Mouse (Mus musculus) limb, embryonic 15.5 days (tissue): Measurements from ENCODE around the gene Sppl3. TPM values are rescaled to one million over a fixed set of nuclear protein-coding genes. Genes with fewer than 3 reads are reported as not detected.
"Not testable (repeated sequence)": the region's sequence is repeated elsewhere in the genome, so short reads cannot be mapped to it uniquely, and the experiment has no call there.

Experiments
- ATAC-seq: fragments of 200-750 bp; cut with Nextera tagmentation; 2 replicates; pipeline ENCODE4 v1.8.0; 2017; ENCODE audit warnings: low read depth, moderate TSS enrichment; ENCODE audit not compliant: insufficient number of reproducible peaks, low FRiP score, low TSS enrichment
- H3K27ac ChIP-seq: fragments of 300-500 bp; sonication (generic); 2 replicates; pipeline ENCODE4 v1.5.1; 2015; ENCODE audit warnings: moderate library complexity, mild to moderate bottlenecking, inconsistent platforms
- H3K27me3 ChIP-seq: fragments of 300-500 bp; sonication (generic); 2 replicates; pipeline ENCODE4 v1.6.1; 2015; ENCODE audit warnings: inconsistent platforms
- H3K36me3 ChIP-seq: fragments of 300-500 bp; sonication (generic); 2 replicates; pipeline ENCODE4 v1.6.1; 2015; ENCODE audit warnings: inconsistent platforms
- H3K4me1 ChIP-seq: fragments of 300-500 bp; sonication (generic); 2 replicates; pipeline ENCODE4 v1.6.1; 2015; ENCODE audit warnings: inconsistent platforms
- H3K4me2 ChIP-seq: fragments of 300-500 bp; sonication (generic); 2 replicates; pipeline ENCODE4 v1.6.1; 2015; ENCODE audit warnings: mild to moderate bottlenecking, inconsistent platforms
- H3K4me3 ChIP-seq: fragments of 300-500 bp; sonication (generic); 2 replicates; pipeline ENCODE4 v1.5.1; 2015; ENCODE audit warnings: mild to moderate bottlenecking, inconsistent platforms
- H3K9ac ChIP-seq: fragments of 300-500 bp; sonication (generic); 2 replicates; pipeline ENCODE4 v1.6.1; 2015; ENCODE audit warnings: inconsistent platforms
- H3K9me3 ChIP-seq: fragments of 300-500 bp; sonication (generic); 2 replicates; pipeline ENCODE4 v1.6.1; 2016; ENCODE audit warnings: inconsistent platforms
- WGBS: fragments of 180-500 bp; shearing (Covaris S2); methylation state at CpG from one replicate; pipeline ENCODE4 v1.1.7; 2015; 5-methylcytosine and 5-hydroxymethylcytosine counted together
- polyA plus RNA-seq: library from polyadenylated mRNA; unstranded; fragments of >200 nt; fragmentation: Nextera tagmentation; extraction: Ambion mirVana; gene quantifications from 2 replicates; pipeline ENCODE4 v1.2.1, GENCODE M21; 2015

Gene Sppl3
- polyA plus RNA-seq, 1 experiment from 2014 or later = 19.9 TPM

- H3K36me3 ChIP-seq = peaks cover 83% of the 10 kb centered on the region
Measured at GRCm38 (mm10) chr5:115085675-115086074, 74.7 kb downstream of the Sppl3 start.

GRCm38 (mm10) chr5:115089592-115090268, 78.8 kb downstream of the Sppl3 start:
- 87% methylated on average over 5 of the region's 5 CpGs for WGBS
- Histone ChIP-seq H3K27ac (no peak overlapping the region), H3K9ac (no peak overlapping the region), H3K4me1 (no peaks in the 10 kb centered on the region), H3K4me2 (no peak overlapping the region), H3K4me3 (no peak overlapping the region), H3K27me3 (no peaks in the 10 kb centered on the region), H3K36me3 (peaks cover 79% of the 10 kb centered on the region), H3K9me3 (no peaks in the 10 kb centered on the region; the same call in 1 of the 2 replicates)
- no peak for ATAC-seq

More at GRCm38 (mm10) chr5:115085675-115086074, 74.7 kb downstream of the Sppl3 start:
- no peaks in the 10 kb centered on the region for H3K4me1 ChIP-seq
- no peaks in the 10 kb centered on the region; the same call in 1 of the 2 replicates for H3K9me3 ChIP-seq
- H3K9ac ChIP-seq = no peak overlapping the region
- no peak overlapping the region for H3K4me3 ChIP-seq
- H3K4me2 ChIP-seq = no peak overlapping the region
- no peak for ATAC-seq
- H3K27ac ChIP-seq = no peak overlapping the region
- H3K27me3 ChIP-seq = no peaks in the 10 kb centered on the region
- 95% methylated on average over 2 of the region's 2 CpGs for WGBS

GRCm38 (mm10) chr5:115091015-115091414, 80.1 kb downstream of the Sppl3 start:
- ATAC-seq = no peak
- no peak overlapping the region for H3K27ac ChIP-seq
- H3K36me3 ChIP-seq = peaks cover 84% of the 10 kb centered on the region

GRCm38 (mm10) chr5:115091776-115092175, 80.8 kb downstream of the Sppl3 start:
- Histone ChIP-seq H3K27ac (no peak overlapping the region), H3K4me3 (no peak overlapping the region), H3K27me3 (no peaks in the 10 kb centered on the region), H3K9me3 (no peaks in the 10 kb centered on the region; the same call in 1 of the 2 replicates), H3K4me1 (no peaks in the 10 kb centered on the region), H3K4me2 (no peak overlapping the region), H3K36me3 (peaks cover 84% of the 10 kb centered on the region), H3K9ac (no peak overlapping the region)
- ATAC-seq = no peak
- 72% methylated on average over 6 of the region's 6 CpGs for WGBS

More at GRCm38 (mm10) chr5:115091015-115091414, 80.1 kb downstream of the Sppl3 start:
- H3K9me3 ChIP-seq = no peaks in the 10 kb centered on the region; the same call in 1 of the 2 replicates
- H3K4me2 ChIP-seq = no peak overlapping the region
- no peak overlapping the region for H3K4me3 ChIP-seq
- WGBS = 56% methylated on average over 3 of the region's 3 CpGs
- no peak overlapping the region for H3K9ac ChIP-seq
- no peaks in the 10 kb centered on the region for H3K4me1 ChIP-seq
- H3K27me3 ChIP-seq = no peaks in the 10 kb centered on the region

GRCm38 (mm10) chr5:115098195-115098594, 87.3 kb downstream of the Sppl3 start, which contains the start of gene Gm10401:
Gene Gm10401, minus strand, starts transcription at chr5:115098295.
- Histone ChIP-seq H3K36me3 (peaks cover 67% of the 10 kb centered on the region), H3K9me3 (no peaks in the 10 kb centered on the region), H3K4me3 (no peak within 1 kb of the TSS), H3K4me1 (no peaks in the 10 kb centered on the region), H3K4me2 (no peak within 1 kb of the TSS), H3K9ac (no peak within 1 kb of the TSS), H3K27ac (no peak within 1 kb of the TSS), H3K27me3 (no peaks in the 10 kb centered on the region)
- ATAC-seq = no peak
- 96% methylated on average over 8 of the region's 8 CpGs for WGBS

- H3K36me3 ChIP-seq = peaks cover 64% of the 10 kb centered on the region
- no peak overlapping the region for H3K4me3 ChIP-seq
- no peak overlapping the region for H3K4me2 ChIP-seq
- H3K4me1 ChIP-seq = no peaks in the 10 kb centered on the region
- no peak overlapping the region for H3K27ac ChIP-seq
- no peaks in the 10 kb centered on the region for H3K9me3 ChIP-seq
- no peak for ATAC-seq
- no peaks in the 10 kb centered on the region for H3K27me3 ChIP-seq
- H3K9ac ChIP-seq = no peak overlapping the region
- 81% methylated on average over 5 of the region's 5 CpGs for WGBS
Measured at GRCm38 (mm10) chr5:115099530-115099929, 88.6 kb downstream of the Sppl3 start.

GRCm38 (mm10) chr5:115099991-115100390, 89.1 kb downstream of the Sppl3 start:
- H3K4me2 ChIP-seq = no peak overlapping the region
- peaks cover 59% of the 10 kb centered on the region for H3K36me3 ChIP-seq
- no peaks in the 10 kb centered on the region for H3K9me3 ChIP-seq
- no peaks in the 10 kb centered on the region for H3K27me3 ChIP-seq
- WGBS = 88% methylated on average over 9 of the region's 9 CpGs
- H3K9ac ChIP-seq = no peak overlapping the region
- H3K4me1 ChIP-seq = no peaks in the 10 kb centered on the region
- H3K27ac ChIP-seq = no peak overlapping the region
- no peak for ATAC-seq
- H3K4me3 ChIP-seq = no peak overlapping the region

GRCm38 (mm10) chr5:115100473-115100872, 89.5 kb downstream of the Sppl3 start:
- peaks cover 54% of the 10 kb centered on the region for H3K36me3 ChIP-seq
- no peak overlapping the region for H3K27ac ChIP-seq
- no peak; the same call in 1 of the 2 replicates for ATAC-seq
- no peak overlapping the region for H3K4me3 ChIP-seq
- H3K9ac ChIP-seq = no peak overlapping the region
- no peaks in the 10 kb centered on the region for H3K9me3 ChIP-seq
- H3K27me3 ChIP-seq = no peaks in the 10 kb centered on the region
- WGBS = 76% methylated on average over 6 of the region's 6 CpGs
- H3K4me2 ChIP-seq = no peak overlapping the region
- H3K4me1 ChIP-seq = no peaks in the 10 kb centered on the region

GRCm38 (mm10) chr5:115102231-115102630, 91.3 kb downstream of the Sppl3 start:
- 85% methylated on average over 2 of the region's 2 CpGs for WGBS
- Histone ChIP-seq H3K36me3 (peaks cover 37% of the 10 kb centered on the region), H3K4me2 (no peak overlapping the region)

GRCm38 (mm10) chr5:115103253-115103652, 92.3 kb downstream of the Sppl3 start:
- not testable (repeated sequence) for ATAC-seq, H3K27me3 ChIP-seq, H3K9ac ChIP-seq, H3K4me3 ChIP-seq, H3K9me3 ChIP-seq, H3K4me2 ChIP-seq, H3K4me1 ChIP-seq, H3K27ac ChIP-seq
- 96% methylated on average over 23 of the region's 23 CpGs for WGBS
- peaks cover 36% of the 10 kb centered on the region for H3K36me3 ChIP-seq

More at GRCm38 (mm10) chr5:115102231-115102630, 91.3 kb downstream of the Sppl3 start:
- no peak for ATAC-seq
- no peaks in the 10 kb centered on the region for H3K9me3 ChIP-seq
- no peak overlapping the region for H3K9ac ChIP-seq
- no peaks in the 10 kb centered on the region for H3K27me3 ChIP-seq
- no peak overlapping the region for H3K4me3 ChIP-seq
- H3K27ac ChIP-seq = no peak overlapping the region
- no peaks in the 10 kb centered on the region for H3K4me1 ChIP-seq

- no peaks in the 10 kb centered on the region for H3K9me3 ChIP-seq
- no peaks in the 10 kb centered on the region for H3K4me1 ChIP-seq
- no peak overlapping the region for H3K27ac ChIP-seq
- 89% methylated on average over 7 of the region's 8 CpGs for WGBS
- no peaks in the 10 kb centered on the region for H3K27me3 ChIP-seq
- no peak overlapping the region for H3K4me2 ChIP-seq
- no peak overlapping the region for H3K9ac ChIP-seq
- H3K36me3 ChIP-seq = peaks cover 61% of the 10 kb centered on the region
- no peak overlapping the region for H3K4me3 ChIP-seq
- no peak for ATAC-seq
Measured at GRCm38 (mm10) chr5:115111156-115111555, 100.2 kb downstream of the Sppl3 start.

- Histone ChIP-seq H3K4me1 (no peaks in the 10 kb centered on the region), H3K4me2 (no peak overlapping the region), H3K9ac (no peak overlapping the region), H3K36me3 (peaks cover 68% of the 10 kb centered on the region), H3K27ac (no peak overlapping the region), H3K4me3 (no peak overlapping the region), H3K9me3 (no peaks in the 10 kb centered on the region), H3K27me3 (no peaks in the 10 kb centered on the region)
- 95% methylated on average over 12 of the region's 12 CpGs for WGBS
- ATAC-seq = no peak
Measured at GRCm38 (mm10) chr5:115113244-115113643, 102.3 kb downstream of the Sppl3 start.
